ENCODE assay signal across 11 mouse cellular contexts in the genomic region with DNA sequence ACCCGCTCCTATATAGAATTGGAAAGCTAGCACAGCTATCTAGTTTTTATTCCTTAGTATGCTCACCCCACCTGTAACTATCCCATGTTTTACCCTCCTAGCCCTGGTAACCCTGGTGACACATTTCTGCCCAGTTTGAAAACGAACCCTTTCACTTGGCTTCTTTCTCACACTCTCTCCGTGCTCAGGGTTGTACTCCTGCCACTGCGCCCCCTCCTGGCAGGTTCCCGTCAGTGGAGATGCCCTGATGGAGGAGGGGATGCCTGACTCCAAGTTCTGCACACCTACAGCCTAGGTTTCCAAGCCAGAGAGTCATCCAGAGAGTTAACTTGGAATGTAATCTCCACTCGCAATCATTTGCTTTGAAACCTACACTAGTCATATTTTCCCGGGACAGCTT. TPM values are rescaled to one million over a fixed set of nuclear protein-coding genes. Genes with fewer than 3 reads are reported as not detected.
A peak's percentile ranks its signal among the peaks of the same experiment; 100 is the strongest.
DNase-seq lines count a peak whose midpoint lies in the region; ATAC-seq and TF ChIP-seq lines count a peak whose summit lies in the region.
"Had no signal": no experiment of that assay in that cellular context is flagged by ENCODE, and none has a peak within 500 bp of the region (broad histone marks: within the 10 kb centered on the region; RNA-seq: fewer than 3 reads in every experiment).

No protein-coding gene starts in this region.

- peak; percentile 55 for TF ChIP-seq CTCF in liver, adult 2 months (IDR thresholded peaks at IDR 0.05; ENCODE audit: low read depth, low read length)

- no peak overlapping the region for H3K9ac ChIP-seq in liver, adult 2 months (ENCODE audit: low read depth, low read length)
- H3K9ac ChIP-seq in liver, embryonic 11.5 days (ENCODE audit: low read depth, low read length): no peak overlapping the region
- H3K9ac ChIP-seq: liver, embryonic 13.5 days had no signal

- H3K36me3 ChIP-seq in liver, adult 2 months (ENCODE audit: control insufficient read depth, insufficient read depth, low read length): no peaks in the 10 kb centered on the region
- no peaks in the 10 kb centered on the region for H3K36me3 ChIP-seq in liver, embryonic 11.5 days (ENCODE audit: control insufficient read depth, insufficient read depth, low read length)
- H3K36me3 ChIP-seq: liver, embryonic 13.5 days had no signal

- no peak overlapping the region for H3K4me3 ChIP-seq in liver, adult 2 months (ENCODE audit: insufficient read depth, low read depth, low read length)
- no peak overlapping the region for H3K4me3 ChIP-seq in liver, embryonic 11.5 days (ENCODE audit: low read depth, low read length)
- H3K4me3 ChIP-seq: erythroblast, embryonic 14.5 days; liver, embryonic 13.5 days had no signal

- no peak for TF ChIP-seq POLR2A in liver, adult 2 months (IDR thresholded peaks at IDR 0.05; ENCODE audit: extremely low read depth, insufficient read depth, low read length)

- no peak overlapping the region for H3K27ac ChIP-seq in liver, adult 2 months (replicated peaks; ENCODE audit: insufficient read depth, low read depth, low read length)
- no peak overlapping the region for H3K27ac ChIP-seq in liver, embryonic 11.5 days (ENCODE audit: low read depth, low read length)
- H3K27ac ChIP-seq: liver, embryonic 13.5 days had no signal

- no peak for ATAC-seq in liver, embryonic 11.5 days (replicated peaks; ENCODE audit: low FRiP score)

- DNase-seq in cerebellum, postnatal 14 days: peak; percentile 42 to 67
- no peak for DNase-seq in cerebellum, adult 8-10 months
- no peak for DNase-seq in liver, adult 2 months (ENCODE audit: extremely low read depth, low read depth, low spot score)
- DNase-seq in liver, embryonic 11.5 days (ENCODE audit: low spot score): no peak
- peak; percentile 48 for DNase-seq in embryo, embryonic 10 days (ENCODE audit: low spot score)
- peak; percentile 36 to 53 for DNase-seq in natural killer cell, adult 2 months (ENCODE audit: low spot score in 2 of 2)
- DNase-seq in left cerebral cortex, adult 9 months (ENCODE audit: low spot score in 2 of 2): no peak
- DNase-seq in urinary bladder, postnatal 36 days (ENCODE audit: low spot score in 2 of 2): no peak
- DNase-seq: liver, embryonic 13.5 days had no signal

- H3K4me2 ChIP-seq in liver, embryonic 11.5 days: no peak overlapping the region
- H3K4me2 ChIP-seq: liver, embryonic 13.5 days had no signal

- WGBS in liver, adult 2 months: 63% methylated on average over 7 of the region's 7 CpGs
- 54% methylated on average over 7 of the region's 7 CpGs for WGBS in liver, embryonic 11.5 days

- no peaks in the 10 kb centered on the region for H3K4me1 ChIP-seq in liver, adult 2 months (ENCODE audit: control insufficient read depth, insufficient read depth, low read length)
- H3K4me1 ChIP-seq in liver, embryonic 11.5 days (replicated peaks; ENCODE audit: control insufficient read depth, insufficient read depth, low read length): no peaks in the 10 kb centered on the region
- H3K4me1 ChIP-seq: liver, embryonic 13.5 days had no signal

- H3K9me3 ChIP-seq in liver, embryonic 11.5 days (ENCODE audit: control insufficient read depth, low read length): no peaks in the 10 kb centered on the region
- H3K9me3 ChIP-seq: liver, embryonic 13.5 days had no signal

- H3K79me2 ChIP-seq in liver, adult 2 months (ENCODE audit: control insufficient read depth, insufficient read depth, low read length): no peaks in the 10 kb centered on the region

- H3K27me3 ChIP-seq in liver, adult 2 months (ENCODE audit: control insufficient read depth, insufficient read depth, low read length): no peaks in the 10 kb centered on the region
- no peaks in the 10 kb centered on the region for H3K27me3 ChIP-seq in liver, embryonic 11.5 days (replicated peaks; ENCODE audit: control insufficient read depth, insufficient read depth, low read length)
- H3K27me3 ChIP-seq: liver, embryonic 13.5 days had no signal

RNA-seq across cellular contexts. Expression of a gene that starts 7.3 kb away (rescaled TPM):
- 0.13 and 0.18 TPM in 2 replicates for total RNA-seq in liver, adult 2 months (2014; rRNA removed)
- 0.02 and 0.06 TPM in 2 replicates for polyA plus RNA-seq in liver, adult 2 months (2012; rRNA removed)
- 5.4 and 7.2 TPM in 2 replicates for polyA plus RNA-seq in liver, embryonic 11.5 days (2014; fragmentation: Nextera tagmentation; extraction: Ambion mirVana)
- total RNA-seq: MEL had no signal
- polyA plus RNA-seq: erythroblast, embryonic 14.5 days had no signal

Comparison
In these comparisons a context has a peak if more than half of its experiments do, and no peak if none do; other contexts are left out.
1. DNase-seq: peak in cerebellum, postnatal 14 days (2 of 2), embryo, embryonic 10 days (single experiment) and natural killer cell, adult 2 months (2 of 2); none in cerebellum, adult 8-10 months (single experiment), liver, adult 2 months (single experiment), liver, embryonic 11.5 days (single experiment), left cerebral cortex, adult 9 months (0 of 2) and urinary bladder, postnatal 36 days (0 of 2).